Mouse (Mus musculus): ENCODE measurements around the gene Actr3.

Actr3 gene

DNA sequence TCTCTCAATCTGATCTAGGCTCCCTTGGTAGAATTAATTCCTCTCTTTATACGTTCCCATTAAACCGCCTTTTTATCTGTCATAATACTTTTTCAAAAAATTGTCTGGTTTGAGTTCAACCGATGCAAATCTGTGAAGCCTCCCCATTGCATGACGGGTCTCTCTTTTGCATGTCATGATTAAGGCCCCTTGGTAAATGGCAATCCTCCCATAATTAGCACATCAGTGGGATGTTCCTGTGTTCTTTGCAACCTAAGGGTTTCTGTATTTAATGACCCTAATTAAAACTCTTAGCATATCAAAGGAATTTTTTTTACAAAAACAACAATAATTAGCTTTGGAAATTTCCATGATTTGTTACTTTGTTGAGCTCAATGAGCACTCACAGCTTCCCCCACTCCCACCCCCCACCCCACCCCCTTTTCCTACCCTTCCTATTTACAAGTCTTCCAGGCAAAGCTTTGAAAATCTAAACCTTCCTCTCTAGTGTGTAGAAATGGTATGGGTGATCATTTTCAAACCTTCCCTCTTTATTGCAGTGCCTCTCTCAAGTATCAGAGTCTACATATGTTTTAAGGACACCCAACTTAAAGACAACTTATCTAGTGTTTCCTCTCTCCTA, 84.0 kb downstream of the Actr3 start:
- no peak for DNase-seq (ENCODE audit: low spot score)

DNA sequence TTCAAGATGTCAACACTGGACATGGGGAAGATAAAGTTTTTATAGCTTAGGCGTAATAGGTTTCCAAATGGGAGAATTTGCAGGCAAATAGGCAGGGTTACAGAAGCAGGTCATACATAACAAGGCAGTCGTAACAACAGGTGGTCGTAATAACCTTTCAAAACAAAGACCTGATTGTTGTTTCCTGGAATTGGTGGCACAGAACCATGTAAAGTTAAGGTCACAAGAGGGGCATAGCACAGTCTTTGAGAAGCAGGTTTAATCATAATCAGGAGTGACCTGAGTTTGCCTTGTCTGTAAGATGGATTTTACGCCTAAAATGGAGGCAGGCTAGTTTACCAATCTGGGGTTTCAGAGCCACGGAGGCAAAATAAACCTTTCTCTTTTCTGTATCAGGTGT, 84.7 kb downstream of the Actr3 start:
- DNase-seq (ENCODE audit: low spot score) = no peak

DNA sequence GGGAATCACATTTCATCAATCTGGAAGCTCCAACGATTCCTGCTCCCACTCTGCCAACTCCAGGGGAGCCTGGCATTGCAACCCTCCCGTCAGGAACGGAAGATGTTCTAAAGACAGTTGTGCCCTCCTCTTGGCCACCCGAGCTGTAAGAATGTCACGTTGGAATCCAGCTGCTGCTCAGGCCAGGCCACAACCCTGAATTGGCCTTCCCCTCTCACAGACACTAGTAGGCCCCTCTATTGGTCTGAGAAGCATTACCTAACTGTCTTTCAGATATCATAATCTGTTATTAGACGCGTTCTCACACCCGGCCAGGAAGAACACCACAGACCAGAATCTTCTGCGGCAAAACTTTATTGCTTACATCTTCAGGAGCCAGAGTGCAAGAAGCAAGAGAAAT, 89.7 kb downstream of the Actr3 start:
- no peak for DNase-seq (ENCODE audit: low spot score)

DNA sequence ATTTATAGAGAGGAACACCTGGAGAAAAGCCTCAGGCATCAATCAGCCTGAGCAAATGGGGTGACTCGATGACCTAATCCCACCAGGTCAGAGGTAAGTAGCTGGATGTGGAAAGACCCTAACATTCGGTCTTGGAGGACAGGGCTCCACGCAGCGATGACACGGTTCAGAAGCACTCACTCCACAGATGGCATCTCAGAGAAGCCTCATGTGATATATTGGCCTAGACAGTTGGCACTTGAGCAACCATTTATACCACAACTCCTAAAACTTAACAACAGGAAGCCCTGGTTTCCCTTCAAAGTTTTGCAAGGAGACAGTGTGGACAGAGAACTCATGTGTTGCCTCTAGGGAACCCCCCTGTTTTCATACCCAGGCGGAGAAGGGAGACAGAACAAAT, 90.1 kb downstream of the Actr3 start:
- no peak for DNase-seq (ENCODE audit: low spot score)

DNA sequence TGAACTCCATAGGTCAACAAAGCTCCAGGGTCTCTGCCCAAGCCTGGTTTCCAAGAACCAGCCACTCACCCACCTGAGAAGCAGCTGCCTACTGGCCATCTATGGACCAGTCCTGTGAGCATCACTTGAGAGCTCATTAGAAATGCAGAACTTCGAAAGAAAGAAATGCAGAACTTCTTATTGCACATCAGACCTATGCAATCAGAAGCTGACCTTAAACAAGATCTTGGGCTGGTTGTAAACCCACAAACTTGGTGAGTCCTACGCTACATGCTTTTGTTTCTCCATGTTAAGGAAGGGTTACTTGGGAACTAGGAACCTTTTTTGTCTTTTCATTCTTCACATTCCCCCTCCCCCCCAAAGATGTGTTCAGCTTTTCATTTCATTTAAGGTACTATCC, 92.4 kb downstream of the Actr3 start:
- DNase-seq (ENCODE audit: low spot score) = no peak

All from adipocyte (in vitro differentiated cells).